Mouse (Mus musculus) retina, adult 2 months (tissue): ENCODE data around the gene Pdgfa.

Experiments used
- DNase-seq: peaks from one replicate; pipeline ENCODE4 v3.0.0-alpha.2; 2012; ENCODE audit warnings: low read depth, low spot score

The Pdgfa gene

GRCm38 (mm10) chr5:138994786-138995720, 2.1 kb downstream of the Pdgfa start:
- DNase-seq, result no peak

GRCm38 (mm10) chr5:138994108-138994785, 2.9 kb downstream of the Pdgfa start:
- no peak for DNase-seq

GRCm38 (mm10) chr5:138993371-138994107, 3.6 kb downstream of the Pdgfa start:
- no peak for DNase-seq

- no peak for DNase-seq
These were observed 4.4 kb downstream of the Pdgfa start for GRCm38 (mm10) chr5:138992611-138993370.

GRCm38 (mm10) chr5:138991734-138992133, 5.4 kb downstream of the Pdgfa start:
- DNase-seq, result no peak

- no peak for DNase-seq
These were observed 6.3 kb downstream of the Pdgfa start for GRCm38 (mm10) chr5:138990659-138991380.

- no peak for DNase-seq
These were observed 7.6 kb downstream of the Pdgfa start for GRCm38 (mm10) chr5:138989567-138989966.

GRCm38 (mm10) chr5:138988764-138989163, 8.4 kb downstream of the Pdgfa start:
- no peak for DNase-seq

- no peak for DNase-seq
These were observed 9.2 kb downstream of the Pdgfa start for GRCm38 (mm10) chr5:138987994-138988393.

- no peak for DNase-seq
These were observed 15.2 kb downstream of the Pdgfa start for GRCm38 (mm10) chr5:138981921-138982320.

- DNase-seq, result no peak
These were observed 16.6 kb downstream of the Pdgfa start for GRCm38 (mm10) chr5:138980608-138981007.

GRCm38 (mm10) chr5:138979840-138980239, 17.3 kb downstream of the Pdgfa start:
- no peak for DNase-seq

- no peak for DNase-seq
These were observed 19.4 kb downstream of the Pdgfa start for GRCm38 (mm10) chr5:138977759-138978158.

GRCm38 (mm10) chr5:138974911-138975485, 22.2 kb downstream of the Pdgfa start:
- no peak for DNase-seq

- DNase-seq, result no peak
These were observed 23.7 kb downstream of the Pdgfa start for GRCm38 (mm10) chr5:138973480-138973879.

GRCm38 (mm10) chr5:138971405-138971804, 25.8 kb downstream of the Pdgfa start:
- no peak for DNase-seq

- no peak for DNase-seq
These were observed 27.1 kb downstream of the Pdgfa start for GRCm38 (mm10) chr5:138970056-138970490.

GRCm38 (mm10) chr5:138966033-138966724, 31.0 kb downstream of the Pdgfa start:
- DNase-seq, result no peak

- no peak for DNase-seq
These were observed 31.6 kb downstream of the Pdgfa start for GRCm38 (mm10) chr5:138965590-138965989.

- no peak for DNase-seq
These were observed 40.7 kb downstream of the Pdgfa start for GRCm38 (mm10) chr5:138956427-138956833.
